Mouse (Mus musculus) E14TG2a.4 (cell line): Measurements from ENCODE around the gene Ganab.

Source experiments
- H3K27me3 ChIP-seq: 2 replicates; pipeline ENCODE4 v1.6.1; 2014; ENCODE audit warnings: low read length, control low read depth; ENCODE audit not compliant: insufficient read depth
- H3K36me3 ChIP-seq: 2 replicates; pipeline ENCODE4 v1.6.1; 2014; ENCODE audit warnings: low read length, control low read depth; ENCODE audit not compliant: insufficient read depth
- H3K4me1 ChIP-seq: replicated peaks from 2 replicates; pipeline ENCODE4 v1.6.1; 2014; ENCODE audit warnings: low read depth, low read length, control low read depth
- H3K4me3 ChIP-seq: replicated peaks from 2 replicates; pipeline ENCODE4 v1.5.1; 2014; ENCODE audit warnings: mild to moderate bottlenecking, low read length
- H3K9me3 ChIP-seq: 2 replicates; pipeline ENCODE4 v1.6.1; 2014; ENCODE audit warnings: low read length, control low read depth
- CTCF ChIP-seq: conservative IDR thresholded peaks from 2 replicates; pipeline ENCODE4 v1.5.1; 2014; ENCODE audit warnings: low read length
- NANOG ChIP-seq: IDR thresholded peaks from 2 replicates; pipeline ENCODE4 v1.6.1; 2014; ENCODE audit warnings: borderline replicate concordance, low read length, mixed read lengths
- POU5F1 ChIP-seq: IDR thresholded peaks from 2 replicates; pipeline ENCODE4 v1.6.1; 2014; ENCODE audit warnings: low read length, borderline replicate concordance

Ganab gene

GRCm38 (mm10) chr19:8930771-8931170 is 32.9 kb downstream of the Ganab start:
- H3K4me1 ChIP-seq, result peaks cover 37% of the 10 kb centered on the region
- H3K36me3 ChIP-seq, result peaks cover 57% of the 10 kb centered on the region
- peaks cover 18% of the 10 kb centered on the region for H3K27me3 ChIP-seq
- no peaks in the 10 kb centered on the region for H3K9me3 ChIP-seq
- TF ChIP-seq NANOG (no peak), CTCF (no peak), POU5F1 (no peak)
- H3K4me3 ChIP-seq, result peak overlapping the region; percentile 91

DNA sequence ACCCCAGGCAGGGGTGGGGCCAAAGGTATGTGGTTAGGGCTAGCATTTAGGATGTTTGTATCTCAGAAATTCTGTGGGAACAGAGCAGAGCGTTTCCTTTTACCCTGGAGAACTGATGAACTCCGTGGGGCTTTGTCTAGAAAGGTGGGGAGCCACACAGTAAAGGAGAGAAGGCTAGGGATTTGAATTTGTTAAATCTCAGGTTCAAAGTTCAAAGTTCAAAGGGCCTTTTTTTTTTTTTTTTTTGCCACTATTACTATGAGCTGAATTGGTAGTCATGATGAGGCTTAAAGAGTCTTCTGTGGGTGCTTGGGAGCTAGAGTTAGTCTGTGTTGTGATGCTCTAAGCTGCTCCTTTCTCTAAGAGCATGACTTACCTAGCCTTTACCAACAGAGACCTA is 38.9 kb downstream of the Ganab start:
- Histone ChIP-seq H3K9me3 (no peaks in the 10 kb centered on the region), H3K36me3 (peaks cover 56% of the 10 kb centered on the region), H3K4me3 (no peak overlapping the region), H3K4me1 (peaks cover 46% of the 10 kb centered on the region), H3K27me3 (no peaks in the 10 kb centered on the region; the same call in 1 of the 2 replicates)
- TF ChIP-seq CTCF, result no peak
- TF ChIP-seq POU5F1, result no peak
- no peak for TF ChIP-seq NANOG

GRCm38 (mm10) chr19:8940526-8941133 is 42.8 kb downstream of the Ganab start:
- peaks cover 76% of the 10 kb centered on the region for H3K4me1 ChIP-seq
- TF ChIP-seq NANOG, result peak; percentile 79
- TF ChIP-seq POU5F1, result no peak

DNA sequence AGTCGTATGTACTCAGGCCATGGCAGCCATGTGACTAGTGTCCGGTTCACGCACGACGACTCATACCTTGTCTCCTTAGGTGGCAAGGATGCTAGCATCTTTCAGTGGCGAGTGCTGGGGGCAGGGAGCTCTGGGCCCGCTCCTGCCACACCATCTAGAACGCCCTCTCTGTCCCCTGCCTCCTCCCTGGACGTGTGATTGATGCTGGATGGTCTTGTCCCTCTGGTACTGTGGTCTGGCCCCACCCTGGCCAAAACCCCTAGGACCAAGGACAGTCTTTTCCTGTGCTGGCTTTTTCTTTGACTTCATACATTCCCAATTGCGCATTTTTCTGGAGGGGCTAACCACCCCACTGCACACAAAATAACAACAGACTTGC is 43.3 kb downstream of the Ganab start:
- peaks cover 56% of the 10 kb centered on the region for H3K36me3 ChIP-seq
- no peaks in the 10 kb centered on the region for H3K9me3 ChIP-seq
- peaks cover 79% of the 10 kb centered on the region for H3K4me1 ChIP-seq
- H3K4me3 ChIP-seq, result peak overlapping the region; percentile 97
- TF ChIP-seq NANOG (no peak), CTCF (no peak), POU5F1 (no peak)
- no peaks in the 10 kb centered on the region for H3K27me3 ChIP-seq

More at GRCm38 (mm10) chr19:8940526-8941133, 42.8 kb downstream of the Ganab start:
- Histone ChIP-seq H3K4me3 (peak overlapping the region; percentile 97), H3K9me3 (no peaks in the 10 kb centered on the region), H3K36me3 (peaks cover 53% of the 10 kb centered on the region), H3K27me3 (no peaks in the 10 kb centered on the region)

DNA sequence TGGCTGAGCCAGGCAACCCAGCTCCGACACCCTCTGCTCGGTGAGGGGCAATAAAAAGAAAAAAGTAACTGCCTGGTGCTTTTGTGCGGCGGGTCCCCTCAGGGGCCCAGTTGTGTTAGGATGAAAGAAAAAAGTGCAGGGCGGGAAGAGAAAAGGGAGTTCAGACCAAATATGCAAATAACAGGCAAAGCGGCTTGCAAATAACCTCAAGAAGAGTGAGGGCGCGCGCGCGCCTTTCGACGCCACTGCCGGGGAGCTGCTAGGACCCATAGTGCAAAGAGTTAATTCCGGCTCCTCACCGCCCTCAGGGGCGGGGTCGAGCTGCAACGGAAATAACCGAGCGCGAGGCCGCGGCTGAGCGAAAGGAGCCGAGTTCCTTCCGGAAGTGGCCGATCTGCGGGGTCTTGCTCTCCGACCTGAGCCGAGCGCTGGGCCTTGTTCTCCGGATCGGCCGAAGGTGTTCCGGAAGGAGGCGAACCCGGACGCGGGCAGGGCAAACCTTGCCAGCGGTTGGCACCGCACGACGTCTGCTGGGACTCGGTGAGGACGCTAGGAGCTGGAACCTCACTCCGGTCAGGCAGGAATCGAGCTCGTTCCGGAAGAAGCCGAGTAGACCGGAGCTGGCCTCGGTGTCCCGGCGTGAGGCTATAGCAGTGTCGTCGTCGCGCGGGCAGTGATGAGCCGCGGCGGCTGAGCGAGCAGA is 43.8 kb downstream of the Ganab start, which contains the start of gene Mta2:
TSS of gene Mta2 (plus strand) at position 361 of the 703 bp plus-strand sequence.
- Histone ChIP-seq H3K4me1 (peaks cover 74% of the 10 kb centered on the region), H3K4me3 (peak within 1 kb of the TSS; percentile 97), H3K9me3 (no peaks in the 10 kb centered on the region), H3K27me3 (no peaks in the 10 kb centered on the region), H3K36me3 (peaks cover 57% of the 10 kb centered on the region)
- TF ChIP-seq CTCF, result no peak
- TF ChIP-seq NANOG, result no peak

DNA sequence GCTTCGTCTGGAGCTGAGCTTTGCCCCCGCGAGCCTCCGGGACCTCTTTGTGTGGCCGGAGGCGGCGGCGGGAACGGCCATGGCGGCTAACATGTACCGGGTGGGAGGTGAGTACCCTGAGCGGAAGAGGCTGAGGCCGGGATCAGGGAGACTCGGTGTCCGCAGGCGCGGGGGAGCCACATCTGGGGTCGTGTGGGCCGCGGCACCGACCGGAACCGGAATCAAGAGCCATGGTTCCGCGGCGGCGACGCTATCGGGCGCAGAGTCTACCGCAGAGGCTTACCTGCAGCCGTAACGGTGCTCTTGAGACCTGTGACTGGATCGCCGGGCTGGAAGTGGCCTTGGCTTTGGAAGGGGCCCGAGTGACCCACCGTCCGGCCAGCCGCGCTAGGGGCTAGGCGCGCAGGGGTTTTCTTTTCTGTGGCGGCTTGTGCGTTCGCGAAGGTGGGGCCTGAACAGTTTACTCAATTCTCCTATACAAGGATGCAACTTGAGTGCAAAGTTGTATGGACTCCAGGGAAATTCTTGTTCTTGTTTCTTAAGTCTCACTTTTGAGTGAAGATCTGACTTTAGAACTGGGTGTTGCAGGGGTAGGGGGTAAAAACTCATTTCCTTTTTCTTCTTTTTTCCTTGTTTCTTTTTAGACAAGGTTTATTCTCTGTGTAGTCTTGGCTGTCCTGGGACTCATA is 44.5 kb downstream of the Ganab start:
- Histone ChIP-seq H3K36me3 (peaks cover 59% of the 10 kb centered on the region), H3K9me3 (no peaks in the 10 kb centered on the region), H3K27me3 (no peaks in the 10 kb centered on the region), H3K4me1 (peaks cover 66% of the 10 kb centered on the region), H3K4me3 (peak overlapping the region; percentile 97)
- TF ChIP-seq CTCF (no peak), NANOG (no peak), POU5F1 (no peak)

GRCm38 (mm10) chr19:8943047-8943446 is 45.2 kb downstream of the Ganab start:
- TF ChIP-seq POU5F1 (no peak), CTCF (no peak), NANOG (no peak)
- H3K9me3 ChIP-seq, result no peaks in the 10 kb centered on the region
- peak overlapping the region; percentile 97 for H3K4me3 ChIP-seq
- H3K36me3 ChIP-seq, result peaks cover 60% of the 10 kb centered on the region
- no peaks in the 10 kb centered on the region for H3K27me3 ChIP-seq
- H3K4me1 ChIP-seq, result peaks cover 64% of the 10 kb centered on the region

- Histone ChIP-seq H3K36me3 (peaks cover 61% of the 10 kb centered on the region), H3K4me3 (peak overlapping the region; percentile 97), H3K4me1 (peaks cover 60% of the 10 kb centered on the region), H3K27me3 (no peaks in the 10 kb centered on the region), H3K9me3 (no peaks in the 10 kb centered on the region)
- TF ChIP-seq CTCF (no peak), POU5F1 (no peak), NANOG (no peak)
Measured at GRCm38 (mm10) chr19:8944062-8944461, 46.2 kb downstream of the Ganab start.
